Mouse (Mus musculus) left cerebral cortex, postnatal 36 days (tissue): ENCODE data around the gene Lrrc23. TPM values are rescaled to one million over a fixed set of nuclear protein-coding genes. Genes with fewer than 3 reads are reported as not detected.

Experiments used
- DNase-seq, 2 experiments: peaks; one replicate each; pipeline ENCODE4 v3.0.0; 2021 to 2022; ENCODE audit warnings: low spot score in 2 of 2, mixed read lengths in 1 of 2
- intact Hi-C: fragments of 180-260 bp; cut with DNase I; formaldehyde crosslinking; loops from one replicate; pipeline ENCODE4 v1.15.1; 2025
- total RNA-seq, 2 experiments: library from RNA; stranded (reverse); gene quantifications; 2 replicates each; pipeline ENCODE4 v1.2.3; 2021

Gene Lrrc23
- total RNA-seq, 2 experiments from 2014 or later: 1.7 to 1.8 TPM

GRCm38 (mm10) chr6:124780917-124781316 lies 1.4 kb upstream of the Lrrc23 start:
- intact Hi-C loops: no loop called here
- no peak for DNase-seq

- DNase-seq: no peak
These were observed 473 bp upstream of the Lrrc23 start for GRCm38 (mm10) chr6:124779984-124780416.

GRCm38 (mm10) chr6:124770511-124770910 lies 9.0 kb downstream of the Lrrc23 start:
- intact Hi-C loops: no loop called here
- no peak for DNase-seq

More at GRCm38 (mm10) chr6:124779984-124780416, 473 bp upstream of the Lrrc23 start:
- intact Hi-C loops: no loop called here

- DNase-seq: no peak
- intact Hi-C loops: no loop called here
These were observed 9.5 kb downstream of the Lrrc23 start for GRCm38 (mm10) chr6:124770013-124770412.

- peak; percentile 71 to 83 for DNase-seq
- intact Hi-C loops: loop anchor here (2.0 to 5.0 kb wide), 3 partner anchors 36 to 93 kb away; partner anchors contain the start of gene Gpr162
These were observed 10.3 kb downstream of the Lrrc23 start, which contains the start of gene Eno2 for GRCm38 (mm10) chr6:124769101-124769765. TSS of gene Eno2 (minus strand) at chr6:124769673.

GRCm38 (mm10) chr6:124768704-124769044 lies 10.9 kb downstream of the Lrrc23 start:
- no peak for DNase-seq
- intact Hi-C loops: loop anchor here (2.0 to 5.0 kb wide), 3 partner anchors 36 to 94 kb away; partner anchors contain the start of gene Gpr162

GRCm38 (mm10) chr6:124767920-124768703 lies 11.4 kb downstream of the Lrrc23 start:
- peak in 1 of 2 experiments; percentile 65 for DNase-seq
- intact Hi-C loops: loop anchor here (2.0 to 5.0 kb wide), 3 partner anchors 37 to 94 kb away; partner anchors contain the start of gene Gpr162

GRCm38 (mm10) chr6:124767536-124767919 lies 12.0 kb downstream of the Lrrc23 start:
- no peak for DNase-seq
- intact Hi-C loops: loop anchor here (5.0 kb wide), 1 partner anchor 95 kb away; the partner anchor contains the start of gene Gpr162

GRCm38 (mm10) chr6:124765951-124766350 lies 13.6 kb downstream of the Lrrc23 start:
- intact Hi-C loops: loop anchor here (5.0 kb wide), 1 partner anchor 96 kb away; the partner anchor contains the start of gene Gpr162

GRCm38 (mm10) chr6:124759259-124759658 lies 20.3 kb downstream of the Lrrc23 start:
- peak; percentile 78 to 79 for DNase-seq
- intact Hi-C loops: loop anchor here (1.0 kb wide), 1 partner anchor 97 kb away; no protein-coding TSS in a partner anchor

More at GRCm38 (mm10) chr6:124765951-124766350, 13.6 kb downstream of the Lrrc23 start:
- DNase-seq: no peak

- DNase-seq: no peak
- intact Hi-C loops: loop anchor here (1.0 kb wide), 1 partner anchor 97 kb away; no protein-coding TSS in a partner anchor
These were observed 20.7 kb downstream of the Lrrc23 start for GRCm38 (mm10) chr6:124758849-124759232.

GRCm38 (mm10) chr6:124757909-124758848 lies 21.3 kb downstream of the Lrrc23 start:
- intact Hi-C loops: loop anchor here (2.0 kb wide), 1 partner anchor 17 kb away; the partner anchor contains the start of gene Grcc10
- peak; percentile 64 to 73 for DNase-seq

- intact Hi-C loops: loop anchor here (2.0 kb wide), 1 partner anchor 17 kb away; the partner anchor contains the start of gene Grcc10
- no peak for DNase-seq
These were observed 22.1 kb downstream of the Lrrc23 start for GRCm38 (mm10) chr6:124757351-124757880.

- DNase-seq: peak; percentile 85 to 86
- intact Hi-C loops: loop anchor here (2.0 kb wide), 1 partner anchor 16 kb away; the partner anchor contains the start of gene Grcc10
These were observed 22.7 kb downstream of the Lrrc23 start for GRCm38 (mm10) chr6:124756652-124757350.

- intact Hi-C loops: loop anchor here (2.0 kb wide), 1 partner anchor 15 kb away; the partner anchor contains the start of gene Grcc10
- peak in 1 of 2 experiments; percentile 60 for DNase-seq
These were observed 23.5 kb downstream of the Lrrc23 start, which contains the start of the genes Gm45234 and Atn1 for GRCm38 (mm10) chr6:124755831-124756595. TSS of gene Gm45234 (minus strand) at chr6:124756021. TSS of gene Atn1 (minus strand) at chr6:124756524.

- no peak for DNase-seq
- intact Hi-C loops: no loop called here
These were observed 24.2 kb downstream of the Lrrc23 start for GRCm38 (mm10) chr6:124755306-124755705.

GRCm38 (mm10) chr6:124753861-124754260 lies 25.7 kb downstream of the Lrrc23 start:
- no peak for DNase-seq
- intact Hi-C loops: no loop called here
